28 mouse cellular contexts compared by ENCODE assay signal in genomic region chr1:136673293-136673692, GRCm38 (mm10). TPM values are rescaled to one million over a fixed set of nuclear protein-coding genes. Genes with fewer than 3 reads are reported as not detected.
DNase-seq lines count a peak whose midpoint lies in the region; ATAC-seq and TF ChIP-seq lines count a peak whose summit lies in the region.
"Had no signal": no experiment of that assay in that cellular context is flagged by ENCODE, and none has a peak within 500 bp of the region (broad histone marks: within the 10 kb centered on the region; RNA-seq: fewer than 3 reads in every experiment).

No protein-coding gene starts in this region.

- in situ Hi-C loops in CH12.LX (cut with MboI; ENCODE audit: low pct_ligation_motif_present, low pct_unique_long_range_greater_than_20kb, low sequenced_read_pairs): no loop called here

- no peaks in the 10 kb centered on the region for H3K36me3 ChIP-seq in CH12.LX (replicated peaks in 1 of 2; ENCODE audit: control insufficient read depth in 1 of 2, insufficient read depth in 1 of 2, low read length in 1 of 2)
- no peaks in the 10 kb centered on the region for H3K36me3 ChIP-seq in midbrain, embryonic 14.5 days (ENCODE audit: control insufficient read depth, insufficient read depth, low read length)
- H3K36me3 ChIP-seq: forebrain, embryonic 12.5 days; hindbrain, embryonic 12.5 days; midbrain, embryonic 12.5 days had no signal

- peak overlapping the region; percentile 34 for H3K4me2 ChIP-seq in CH12.LX (ENCODE audit: insufficient read depth, low read depth, poor library complexity, severe bottlenecking)
- no peak overlapping the region for H3K4me2 ChIP-seq in midbrain, embryonic 14.5 days (ENCODE audit: low read length)
- H3K4me2 ChIP-seq: forebrain, embryonic 12.5 days; heart, embryonic 11.5 days; hindbrain, embryonic 12.5 days; midbrain, embryonic 12.5 days had no signal

- H3K9ac ChIP-seq in CH12.LX (ENCODE audit: insufficient read depth, low read depth): no peak overlapping the region
- no peak overlapping the region for H3K9ac ChIP-seq in midbrain, embryonic 14.5 days (replicated peaks; ENCODE audit: low read length)
- H3K9ac ChIP-seq: forebrain, embryonic 12.5 days; hindbrain, embryonic 12.5 days; liver, embryonic 14.5 days; midbrain, embryonic 12.5 days had no signal

- no peak for TF ChIP-seq POLR2A in CH12.LX (IDR thresholded peaks at IDR 0.05; ENCODE audit: low read depth, low read length)
- TF ChIP-seq POLR2A in bone marrow, adult 2 months (IDR thresholded peaks at IDR 0.05; ENCODE audit: borderline replicate concordance, control insufficient read depth, low read depth, low read length): no peak

- peaks cover 5 to 42% of the 10 kb centered on the region in 2 experiments for H3K4me1 ChIP-seq in CH12.LX (ENCODE audit: control insufficient read depth in 1 of 2, insufficient read depth in 2 of 2)
- peaks cover 3% of the 10 kb centered on the region for H3K4me1 ChIP-seq in bone marrow, adult 2 months (ENCODE audit: control insufficient read depth, insufficient read depth, low read length)
- no peaks in the 10 kb centered on the region; the same call in 1 of the 2 replicates for H3K4me1 ChIP-seq in midbrain, embryonic 14.5 days (ENCODE audit: control insufficient read depth, insufficient read depth, low read length)

- no peak overlapping the region for H3K27ac ChIP-seq in CH12.LX (ENCODE audit: insufficient read depth, low read depth)
- peak overlapping the region; percentile 14; the same call in 1 of the 2 replicates for H3K27ac ChIP-seq in bone marrow, adult 2 months (ENCODE audit: control insufficient read depth, insufficient read depth, low read depth, low read length, poor library complexity)
- H3K27ac ChIP-seq in midbrain, embryonic 14.5 days (replicated peaks; ENCODE audit: low read depth, low read length): no peak overlapping the region
- H3K27ac ChIP-seq: forebrain, embryonic 12.5 days; hindbrain, embryonic 12.5 days; hindbrain, postnatal 0 days; kidney, postnatal 0 days; liver, embryonic 14.5 days; midbrain, embryonic 12.5 days had no signal

- no peaks in the 10 kb centered on the region for H3K9me3 ChIP-seq in CH12.LX (replicated peaks; ENCODE audit: low read length)
- no peaks in the 10 kb centered on the region for H3K9me3 ChIP-seq in midbrain, embryonic 14.5 days (ENCODE audit: control insufficient read depth, low read length)
- H3K9me3 ChIP-seq: forebrain, embryonic 12.5 days; hindbrain, embryonic 12.5 days; megakaryocyte, embryonic 14.5 days; midbrain, embryonic 12.5 days had no signal

- no peak for TF ChIP-seq CTCF in CH12.LX (conservative IDR thresholded peaks at IDR 0.05 in 1 of 2, IDR thresholded peaks at IDR 0.05 in 1 of 2; ENCODE audit: low read depth in 2 of 2, low read length in 2 of 2)
- TF ChIP-seq CTCF in bone marrow, adult 2 months (IDR thresholded peaks at IDR 0.05; ENCODE audit: control insufficient read depth, insufficient read depth, low read length): no peak

- peak; percentile 99 for TF ChIP-seq EP300 in CH12.LX (IDR thresholded peaks at IDR 0.05; ENCODE audit: low read length)

- TF ChIP-seq RAD21 in CH12.LX (IDR thresholded peaks at IDR 0.05; ENCODE audit: low read depth, low read length): no peak

- 41% methylated on average over 4 of the region's 4 CpGs for WGBS in bone marrow, adult 2 months
- 45% methylated on average over 4 of the region's 4 CpGs for WGBS in midbrain, embryonic 14.5 days

- dilution Hi-C loops in CH12.LX (cut with MboI; ENCODE audit: extremely low pct_ligation_motif_present, extremely low pct_unique_long_range_greater_than_20kb, low sequenced_read_pairs): no loop called here

- DNase-seq in 416B (ENCODE audit: low read depth): peak; percentile 40
- peak; percentile 60 for DNase-seq in CH12.LX (ENCODE audit: extremely low read depth)
- DNase-seq in midbrain, embryonic 14.5 days: no peak
- no peak for DNase-seq in kidney, adult 9 months
- DNase-seq in spleen, postnatal 10 days (ENCODE audit: low spot score in 2 of 2): no peak
- DNase-seq: adrenal gland, adult 2 months; adrenal gland, postnatal 36 days; cerebellum, adult 2 months; cerebellum, postnatal 14 days; gastrocnemius, postnatal 10 days; heart, postnatal 36 days; kidney, adult 18-20 months; kidney, postnatal 4 days; liver; lung, adult 2 months; retina, postnatal 1 day; right cerebral cortex, postnatal 14 days had no signal

- H3K4me3 ChIP-seq in CH12.LX (replicated peaks in 1 of 3; ENCODE audit: low read depth in 2 of 3, low read length in 2 of 3, poor library complexity in 1 of 3): no peak overlapping the region
- no peak overlapping the region for H3K4me3 ChIP-seq in bone marrow, adult 2 months (replicated peaks; ENCODE audit: control insufficient read depth, low read depth, low read length)
- no peak overlapping the region for H3K4me3 ChIP-seq in midbrain, embryonic 14.5 days (replicated peaks; ENCODE audit: low read depth, low read length)
- H3K4me3 ChIP-seq: erythroblast, embryonic 14.5 days; forebrain, embryonic 12.5 days; hindbrain, embryonic 12.5 days; megakaryocyte, embryonic 14.5 days; midbrain, embryonic 12.5 days had no signal

- H3K27me3 ChIP-seq in CH12.LX (replicated peaks): no peaks in the 10 kb centered on the region
- no peaks in the 10 kb centered on the region for H3K27me3 ChIP-seq in midbrain, embryonic 14.5 days (ENCODE audit: control insufficient read depth, insufficient read depth, low read length)
- H3K27me3 ChIP-seq: midbrain, embryonic 12.5 days had no signal

- peak; percentile 43; the same call in 1 of the 2 replicates for ATAC-seq in monocyte, adult 5-6 weeks (replicated peaks; ENCODE audit: insufficient number of reproducible peaks, low FRiP score, low TSS enrichment, poor library complexity, severe bottlenecking)
- ATAC-seq in midbrain, embryonic 14.5 days (ENCODE audit: low FRiP score, low TSS enrichment): no peak
- ATAC-seq: hindbrain, postnatal 0 days had no signal

- no peaks in the 10 kb centered on the region for H3K79me2 ChIP-seq in CH12.LX (replicated peaks; ENCODE audit: control insufficient read depth, extremely low read depth, insufficient read depth, poor library complexity, severe bottlenecking)

TF ChIP-seq in CH12.LX, 34 proteins besides CTCF, POLR2A, EP300 and RAD21 (continues in another document):
- TF ChIP-seq ZMIZ1 (IDR thresholded peaks at IDR 0.05; ENCODE audit: low read depth, low read length) (no peak), USF1 (IDR thresholded peaks at IDR 0.05; ENCODE audit: low read depth, low read length) (no peak), ETS1 (conservative IDR thresholded peaks at IDR 0.05; ENCODE audit: low read depth, low read length) (peak; percentile 62), MAX (IDR thresholded peaks at IDR 0.05; ENCODE audit: low read length) (no peak), ELF1 (IDR thresholded peaks at IDR 0.05; ENCODE audit: low read depth, low read length) (no peak), MYC (IDR thresholded peaks at IDR 0.05; ENCODE audit: low read depth, low read length) (no peak), E2F4 (IDR thresholded peaks at IDR 0.05; ENCODE audit: insufficient replicate concordance, low read depth, low read length) (no peak), ZKSCAN1 (IDR thresholded peaks at IDR 0.05; ENCODE audit: borderline replicate concordance, low read depth, low read length) (no peak), TCF12 (IDR thresholded peaks at IDR 0.05; ENCODE audit: low read depth, low read length) (0 out of 2 replicates have a peak, but pooled peaks have one; percentile 33), USF2 (conservative IDR thresholded peaks at IDR 0.05; ENCODE audit: low read depth, low read length) (no peak), CHD2 (IDR thresholded peaks at IDR 0.05; ENCODE audit: low read length) (no peak), POLR2AphosphoS2 (IDR thresholded peaks at IDR 0.05; ENCODE audit: low read depth, low read length) (no peak), NRF1 (IDR thresholded peaks at IDR 0.05; ENCODE audit: low read depth, low read length) (no peak), MEF2A (IDR thresholded peaks at IDR 0.05; ENCODE audit: borderline replicate concordance, low read depth, low read length) (peak; percentile 44; the same call in 1 of the 2 replicates), GABPA (IDR thresholded peaks at IDR 0.05; ENCODE audit: insufficient replicate concordance, low read depth, low read length) (no peak), IRF4 (IDR thresholded peaks at IDR 0.05; ENCODE audit: low read depth, low read length) (peak; percentile 97), NELFE (IDR thresholded peaks at IDR 0.05; ENCODE audit: low read depth, low read length) (no peak), ZNF384 (IDR thresholded peaks at IDR 0.05; ENCODE audit: low read depth, low read length) (no peak), KAT2A (IDR thresholded peaks at IDR 0.05; ENCODE audit: insufficient replicate concordance, low read length) (no peak), SIN3A (IDR thresholded peaks at IDR 0.05; ENCODE audit: low read length) (no peak), ZC3H11A (IDR thresholded peaks at IDR 0.05; ENCODE audit: low read depth, low read length) (no peak), MAZ (IDR thresholded peaks at IDR 0.05; ENCODE audit: low read depth, low read length) (no peak), TBP (conservative IDR thresholded peaks at IDR 0.05; ENCODE audit: low read depth, low read length) (0 out of 2 replicates have a peak, but pooled peaks have one; percentile 31), HCFC1 (IDR thresholded peaks at IDR 0.05; ENCODE audit: low read depth, low read length) (no peak), JUN (IDR thresholded peaks at IDR 0.05; ENCODE audit: insufficient read depth, low read depth, low read length) (peak; percentile 95), JUND (conservative IDR thresholded peaks at IDR 0.05; ENCODE audit: low read depth, low read length) (peak; percentile 96), BHLHE40 (IDR thresholded peaks at IDR 0.05; ENCODE audit: low read depth, low read length) (0 out of 2 replicates have a peak, but pooled peaks have one; percentile 40), MXI1 (IDR thresholded peaks at IDR 0.05; ENCODE audit: low read depth, low read length) (no peak), PAX5 (IDR thresholded peaks at IDR 0.05; ENCODE audit: low read length) (no peak), CHD1 (IDR thresholded peaks at IDR 0.05; ENCODE audit: low read depth, low read length) (no peak), UBTF (IDR thresholded peaks at IDR 0.05; ENCODE audit: low read depth, low read length) (no peak), SMC3 (IDR thresholded peaks at IDR 0.05; ENCODE audit: low read depth, low read length) (peak; percentile 6; the same call in 1 of the 2 replicates)

RNA-seq across cellular contexts. Expression of gene Zfp281, which starts 48.6 kb away (rescaled TPM):
- total RNA-seq in CH12.LX (2012; rRNA removed): 20.7 and 23.0 TPM in 2 replicates
- total RNA-seq in CH12.LX (2014; rRNA removed): 39.5 and 40.4 TPM in 2 replicates
- 15.4 and 17.2 TPM in 2 replicates for polyA plus RNA-seq in CH12.LX (2012; ENCODE audit: insufficient read length, low read depth)
- polyA plus RNA-seq in bone marrow, adult 2 months (2011; ENCODE audit: insufficient read depth, insufficient read length, low replicate concordance, missing spikeins): 3.0 and 7.9 TPM in 2 replicates
- total RNA-seq in monocyte, adult 5-6 weeks (2017): 36.6 to 52.3 TPM (median 38.8 TPM) in 3 replicates
- 26.6 and 34.7 TPM in 2 replicates for polyA plus RNA-seq in midbrain, embryonic 14.5 days (2014; fragmentation: Nextera tagmentation; extraction: Ambion mirVana)

Comparison
In these comparisons a context has a peak if more than half of its experiments do, and no peak if none do; other contexts are left out.
1. DNase-seq: peak in 416B (single experiment) and CH12.LX (single experiment); none in midbrain, embryonic 14.5 days (single experiment), kidney, adult 9 months (single experiment) and spleen, postnatal 10 days (0 of 2).